In genomic region chr11:103141101-103141943, GRCm38 (mm10) we compare ENCODE assay signal across 7 mouse cellular contexts. TPM values are rescaled to one million over a fixed set of nuclear protein-coding genes. Genes with fewer than 3 reads are reported as not detected.
DNase-seq lines count a peak whose midpoint lies in the region; ATAC-seq and TF ChIP-seq lines count a peak whose summit lies in the region.

No protein-coding gene starts in this region.

- H3K27ac ChIP-seq in intestine, postnatal 0 days (ENCODE audit: low read depth, low read length) = peak overlapping the region; percentile 91
- H3K27ac ChIP-seq in liver, embryonic 16.5 days (ENCODE audit: low read length) = peak overlapping the region; percentile 47

- peak overlapping the region; percentile 50 for H3K4me2 ChIP-seq in intestine, postnatal 0 days (replicated peaks; ENCODE audit: low read depth)
- H3K4me2 ChIP-seq in liver, embryonic 16.5 days (ENCODE audit: low read depth, low read length) = no peak overlapping the region

- DNase-seq in adrenal gland, postnatal 25 days = peak; percentile 47
- DNase-seq in gastrocnemius, postnatal 36 days = peak; percentile 60 to 68
- peak; percentile 70 for DNase-seq in ovary, postnatal 36 days (ENCODE audit: low spot score)
- DNase-seq in thymus, postnatal 0 days (ENCODE audit: low spot score) = no peak

- 5% methylated on average over 11 of the region's 11 CpGs for WGBS in intestine, postnatal 0 days
- WGBS in liver, embryonic 16.5 days (ENCODE audit: insufficient replicate concordance) = 39% methylated on average over 11 of the region's 11 CpGs

- peak overlapping the region; percentile 15; the same call in 1 of the 2 replicates for H3K4me3 ChIP-seq in E14TG2a.4 (replicated peaks; ENCODE audit: low read length)
- H3K4me3 ChIP-seq in intestine, postnatal 0 days (ENCODE audit: low read depth, low read length) = no peak overlapping the region
- no peak overlapping the region for H3K4me3 ChIP-seq in liver, embryonic 16.5 days (ENCODE audit: low read depth, low read length)

- no peak for TF ChIP-seq CTCF in E14TG2a.4 (conservative IDR thresholded peaks at IDR 0.05; ENCODE audit: low read length)
- TF ChIP-seq CTCF in intestine, postnatal 0 days (IDR thresholded peaks at IDR 0.05; ENCODE audit: low read depth) = no peak

- intact Hi-C loops in gastrocnemius, postnatal 36 days (cut with DNase I) = no loop called here

- no peaks in the 10 kb centered on the region for H3K27me3 ChIP-seq in E14TG2a.4 (ENCODE audit: insufficient read depth, low read length)
- no peaks in the 10 kb centered on the region for H3K27me3 ChIP-seq in intestine, postnatal 0 days (replicated peaks; ENCODE audit: control insufficient read depth, insufficient read depth, low read length)
- no peaks in the 10 kb centered on the region for H3K27me3 ChIP-seq in liver, embryonic 16.5 days (ENCODE audit: control insufficient read depth, insufficient read depth, low read depth, low read length)

- H3K9me3 ChIP-seq in E14TG2a.4 (ENCODE audit: low read length) = no peaks in the 10 kb centered on the region; the same call in 1 of the 2 replicates
- no peaks in the 10 kb centered on the region for H3K9me3 ChIP-seq in intestine, postnatal 0 days (ENCODE audit: control insufficient read depth)
- no peaks in the 10 kb centered on the region for H3K9me3 ChIP-seq in liver, embryonic 16.5 days (replicated peaks; ENCODE audit: control insufficient read depth, low read length)

- H3K4me1 ChIP-seq in E14TG2a.4 (replicated peaks; ENCODE audit: low read depth, low read length) = peaks cover 72% of the 10 kb centered on the region
- peaks cover 12% of the 10 kb centered on the region for H3K4me1 ChIP-seq in intestine, postnatal 0 days (replicated peaks; ENCODE audit: control insufficient read depth, insufficient read depth, low read length)
- H3K4me1 ChIP-seq in liver, embryonic 16.5 days (ENCODE audit: control insufficient read depth, low read depth, low read length) = peaks cover 25% of the 10 kb centered on the region

- H3K9ac ChIP-seq in intestine, postnatal 0 days (ENCODE audit: low read depth, low read length) = peak overlapping the region; percentile 37
- H3K9ac ChIP-seq in liver, embryonic 16.5 days (ENCODE audit: low read depth, low read length) = no peak overlapping the region

- H3K36me3 ChIP-seq in E14TG2a.4 (ENCODE audit: insufficient read depth, low read length) = peaks cover 11% of the 10 kb centered on the region
- no peaks in the 10 kb centered on the region for H3K36me3 ChIP-seq in intestine, postnatal 0 days (ENCODE audit: control insufficient read depth, insufficient read depth)
- H3K36me3 ChIP-seq in liver, embryonic 16.5 days (ENCODE audit: control insufficient read depth, insufficient read depth) = no peaks in the 10 kb centered on the region; the same call in 1 of the 2 replicates

- ATAC-seq in intestine, postnatal 0 days = peak; percentile 90
- ATAC-seq in liver, embryonic 16.5 days (ENCODE audit: low read depth) = peak; percentile 20; the same call in 1 of the 2 replicates

RNA-seq across cellular contexts. Expression of gene Hexim2, which starts 9.1 kb away (rescaled TPM):
- 3.9 and 6.2 TPM in 2 replicates for total RNA-seq in adrenal gland, postnatal 25 days (2021)
- total RNA-seq in gastrocnemius, postnatal 36 days (2021) = 1 to 10 TPM; 2.1 to 2.9 TPM
- 3.5 and 5.3 TPM in 2 replicates for polyA plus RNA-seq in intestine, postnatal 0 days (2015; fragmentation: Nextera tagmentation; extraction: Ambion mirVana)
- 5.2 and 5.7 TPM in 2 replicates for polyA plus RNA-seq in liver, embryonic 16.5 days (2015; fragmentation: Nextera tagmentation; extraction: Ambion mirVana)
- polyA plus RNA-seq in thymus, postnatal 0 days (2015; fragmentation: Nextera tagmentation; extraction: Ambion mirVana) = 6.9 and 8.9 TPM in 2 replicates

RNA-seq across cellular contexts. Expression of gene Hexim1, which starts 25.3 kb away (rescaled TPM):
- total RNA-seq in adrenal gland, postnatal 25 days (2021) = 72.0 and 75.6 TPM in 2 replicates
- 10 to 100 TPM; 14.7 to 17.0 TPM for total RNA-seq in gastrocnemius, postnatal 36 days (2021)
- polyA plus RNA-seq in intestine, postnatal 0 days (2015; fragmentation: Nextera tagmentation; extraction: Ambion mirVana) = 4.6 and 6.0 TPM in 2 replicates
- 1.7 and 1.9 TPM in 2 replicates for polyA plus RNA-seq in liver, embryonic 16.5 days (2015; fragmentation: Nextera tagmentation; extraction: Ambion mirVana)
- 4.9 and 5.9 TPM in 2 replicates for polyA plus RNA-seq in thymus, postnatal 0 days (2015; fragmentation: Nextera tagmentation; extraction: Ambion mirVana)

RNA-seq across cellular contexts. Expression of gene Fmnl1, which starts 29.6 kb away (rescaled TPM):
- total RNA-seq in adrenal gland, postnatal 25 days (2021) = 15.6 and 19.9 TPM in 2 replicates
- total RNA-seq in gastrocnemius, postnatal 36 days (2021) = 1 to 10 TPM; 3.6 to 5.6 TPM
- polyA plus RNA-seq in intestine, postnatal 0 days (2015; fragmentation: Nextera tagmentation; extraction: Ambion mirVana) = 0.80 and 1.0 TPM in 2 replicates
- polyA plus RNA-seq in liver, embryonic 16.5 days (2015; fragmentation: Nextera tagmentation; extraction: Ambion mirVana) = 5.2 and 6.3 TPM in 2 replicates
- polyA plus RNA-seq in thymus, postnatal 0 days (2015; fragmentation: Nextera tagmentation; extraction: Ambion mirVana) = 56.9 and 59.8 TPM in 2 replicates

RNA-seq across cellular contexts. Expression of gene Acbd4, which starts 39.8 kb away (rescaled TPM):
- total RNA-seq in adrenal gland, postnatal 25 days (2021) = 92.1 and 129 TPM in 2 replicates
- total RNA-seq in gastrocnemius, postnatal 36 days (2021) = 10 to 100 TPM; 26.8 to 31.1 TPM
- polyA plus RNA-seq in intestine, postnatal 0 days (2015; fragmentation: Nextera tagmentation; extraction: Ambion mirVana) = 74.7 and 75.9 TPM in 2 replicates
- polyA plus RNA-seq in liver, embryonic 16.5 days (2015; fragmentation: Nextera tagmentation; extraction: Ambion mirVana) = 51.3 and 54.4 TPM in 2 replicates
- polyA plus RNA-seq in thymus, postnatal 0 days (2015; fragmentation: Nextera tagmentation; extraction: Ambion mirVana) = 22.0 and 23.5 TPM in 2 replicates

RNA-seq across cellular contexts. Expression of gene Plcd3, which starts 39.9 kb away (rescaled TPM):
- 9.1 and 13.7 TPM in 2 replicates for total RNA-seq in adrenal gland, postnatal 25 days (2021)
- total RNA-seq in gastrocnemius, postnatal 36 days (2021) = 1 to 10 TPM; 3.8 to 4.0 TPM
- polyA plus RNA-seq in intestine, postnatal 0 days (2015; fragmentation: Nextera tagmentation; extraction: Ambion mirVana) = 1.0 and 1.5 TPM in 2 replicates
- polyA plus RNA-seq in liver, embryonic 16.5 days (2015; fragmentation: Nextera tagmentation; extraction: Ambion mirVana) = 0.40 and 0.58 TPM in 2 replicates
- polyA plus RNA-seq in thymus, postnatal 0 days (2015; fragmentation: Nextera tagmentation; extraction: Ambion mirVana) = 1.2 and 1.3 TPM in 2 replicates
